Mouse (Mus musculus) forebrain, postnatal 0 days (tissue): ENCODE results near the gene Kbtbd2. TPM values are rescaled to one million over a fixed set of nuclear protein-coding genes. Genes with fewer than 3 reads are reported as not detected.

ENCODE experiments used
- ATAC-seq: fragments of 200-750 bp; cut with Nextera tagmentation; 2 replicates; pipeline ENCODE4 v1.8.0; 2017; ENCODE audit warnings: mild to moderate bottlenecking, moderate library complexity
- DNase-seq: peaks from one replicate; pipeline ENCODE4 v3.0.0-alpha.2; 2015
- H3K27ac ChIP-seq: fragments of 300-500 bp; sonication (generic); 2 replicates; pipeline ENCODE4 v1.5.1; 2014; ENCODE audit warnings: low read depth, mild to moderate bottlenecking, antibody characterized with exemption, low read length, moderate library complexity, mixed read lengths
- H3K27me3 ChIP-seq: fragments of 300-500 bp; sonication (generic); 2 replicates; pipeline ENCODE4 v1.6.1; 2014; ENCODE audit warnings: mild to moderate bottlenecking, low read length, mixed read lengths; ENCODE audit not compliant: insufficient read depth
- H3K36me3 ChIP-seq: fragments of 300-500 bp; sonication (generic); 2 replicates; pipeline ENCODE4 v1.6.1; 2014; ENCODE audit warnings: mild to moderate bottlenecking, moderate library complexity; ENCODE audit not compliant: insufficient read depth
- H3K4me1 ChIP-seq: fragments of 300-500 bp; sonication (generic); 2 replicates; pipeline ENCODE4 v1.6.1; 2014; ENCODE audit warnings: antibody characterized with exemption; ENCODE audit not compliant: insufficient read depth
- H3K4me2 ChIP-seq: fragments of 300-500 bp; sonication (generic); 2 replicates; pipeline ENCODE4 v1.6.1; 2014; ENCODE audit warnings: low read depth, mild to moderate bottlenecking, moderate library complexity
- H3K4me3 ChIP-seq: fragments of 300-500 bp; sonication (generic); 2 replicates; pipeline ENCODE4 v1.5.1; 2014; ENCODE audit warnings: low read depth, low read length, mixed read lengths
- H3K9ac ChIP-seq: fragments of 300-500 bp; sonication (generic); 2 replicates; pipeline ENCODE4 v1.6.1; 2014; ENCODE audit warnings: mild to moderate bottlenecking
- H3K9me3 ChIP-seq: fragments of 300-500 bp; sonication (generic); 2 replicates; pipeline ENCODE4 v1.6.1; 2016; ENCODE audit warnings: low read length
- CTCF ChIP-seq: sonication (generic); IDR thresholded peaks from 2 replicates; pipeline ENCODE4 v1.5.1; 2016; ENCODE audit warnings: antibody characterized with exemption, control low read depth, low read depth
- WGBS: fragments of 180-500 bp; shearing (Covaris S2); extraction: QIAGEN DNeasy Blood & Tissue Kit; methylation state at CpG from one replicate; pipeline ENCODE4 v1.1.7; 2014; 5-methylcytosine and 5-hydroxymethylcytosine counted together
- polyA plus RNA-seq: library from polyadenylated mRNA; unstranded; fragments of >200 nt; fragmentation: Nextera tagmentation; extraction: Ambion mirVana; gene quantifications from 2 replicates; pipeline ENCODE4 v1.2.1, GENCODE M21; 2015
- total RNA-seq: library from RNA; depleted of rRNA; stranded (reverse); fragments of >200 nt; gene quantifications from 2 replicates; pipeline ENCODE4 v1.2.3, GENCODE M21; 2014

The Kbtbd2 gene
- total and polyA plus RNA-seq, 2 experiments from 2014 or later, result 18.7 to 57.1 TPM

DNA sequence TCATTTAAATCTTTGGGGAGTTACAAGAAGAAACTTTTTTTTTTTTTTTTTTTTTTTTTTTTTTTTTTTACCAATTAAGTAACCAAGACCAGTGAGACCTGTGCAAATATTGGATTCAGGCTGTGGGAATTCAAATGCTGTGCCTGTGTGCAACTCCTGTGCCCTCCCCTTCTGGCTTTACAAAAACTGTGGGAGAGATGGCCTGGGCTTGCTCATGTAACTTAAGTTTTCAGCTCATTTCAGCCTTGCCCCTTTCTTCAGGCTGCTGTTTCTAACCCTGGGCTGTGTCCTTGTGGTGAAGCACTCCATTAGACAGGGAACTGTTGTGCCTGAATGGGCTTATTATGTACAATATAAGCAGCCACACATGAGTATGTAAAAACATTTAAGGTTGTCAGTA is 35.2 kb upstream of the Kbtbd2 start:
- Histone ChIP-seq H3K4me2 (peak overlapping the region; percentile 86; the same call in 1 of the 2 replicates), H3K4me1 (no peaks in the 10 kb centered on the region; the same call in 1 of the 2 replicates), H3K36me3 (no peaks in the 10 kb centered on the region), H3K27me3 (no peaks in the 10 kb centered on the region), H3K4me3 (peak overlapping the region; percentile 59; the same call in 1 of the 2 replicates), H3K9me3 (no peaks in the 10 kb centered on the region), H3K27ac (no peak overlapping the region), H3K9ac (no peak overlapping the region)
- ATAC-seq, result no peak
- TF ChIP-seq CTCF, result no peak
- DNase-seq, result no peak

GRCm38 (mm10) chr6:56832407-56832796 is 34.8 kb upstream of the Kbtbd2 start:
- no peaks in the 10 kb centered on the region for H3K9me3 ChIP-seq
- H3K9ac ChIP-seq, result peak overlapping the region; percentile 57
- H3K27me3 ChIP-seq, result no peaks in the 10 kb centered on the region
- TF ChIP-seq CTCF, result no peak
- 9% methylated on average over 15 of the region's 15 CpGs for WGBS
- peak overlapping the region; percentile 59 for H3K4me3 ChIP-seq
- no peaks in the 10 kb centered on the region for H3K36me3 ChIP-seq
- no peaks in the 10 kb centered on the region; the same call in 1 of the 2 replicates for H3K4me1 ChIP-seq
- peak overlapping the region; percentile 86 for H3K4me2 ChIP-seq
- no peak overlapping the region for H3K27ac ChIP-seq
- DNase-seq, result peak; percentile 7
- ATAC-seq, result 0 out of 2 replicates have a peak, but pooled peaks have one; percentile 15

- Histone ChIP-seq H3K4me1 (no peaks in the 10 kb centered on the region; the same call in 1 of the 2 replicates), H3K4me3 (peak within 1 kb of the TSS; percentile 59), H3K4me2 (peak within 1 kb of the TSS; percentile 86), H3K27me3 (no peaks in the 10 kb centered on the region), H3K36me3 (no peaks in the 10 kb centered on the region), H3K9ac (peak within 1 kb of the TSS; percentile 57), H3K27ac (no peak within 1 kb of the TSS), H3K9me3 (no peaks in the 10 kb centered on the region)
- ATAC-seq, result peak; percentile 94
- DNase-seq, result peak; percentile 61
- TF ChIP-seq CTCF, result no peak
- 1% methylated on average over 56 of the region's 58 CpGs for WGBS
Measured at GRCm38 (mm10) chr6:56831697-56832406, 34.2 kb upstream of the Kbtbd2 start, which contains the start of gene Fkbp9. Gene Fkbp9 (plus strand): TSS chr6:56832059.

GRCm38 (mm10) chr6:56825657-56826056 is 28.0 kb upstream of the Kbtbd2 start:
- no peak for TF ChIP-seq CTCF
- 63% methylated on average over 3 of the region's 3 CpGs for WGBS
- no peaks in the 10 kb centered on the region for H3K9me3 ChIP-seq

DNA sequence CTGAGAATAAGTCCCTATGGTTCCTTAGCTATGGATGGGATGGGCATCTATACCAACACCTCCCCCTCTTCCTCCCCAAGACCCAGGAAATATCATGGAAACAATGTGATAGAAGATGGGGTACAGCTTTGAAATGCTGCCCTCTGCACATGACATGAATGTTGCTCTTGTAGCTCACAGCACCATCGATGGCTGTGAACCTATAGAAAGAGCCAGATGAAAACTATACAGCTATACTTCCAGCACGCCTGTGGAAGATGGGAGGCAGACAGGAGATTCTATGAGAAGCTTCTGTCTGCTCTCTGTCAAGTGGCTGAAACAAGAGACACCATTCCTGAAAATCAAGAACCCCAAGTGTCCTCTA is 21.5 kb upstream of the Kbtbd2 start:
- H3K27ac ChIP-seq, result no peak overlapping the region
- ATAC-seq (no peak), DNase-seq (no peak)
- no peaks in the 10 kb centered on the region for H3K36me3 ChIP-seq
- H3K4me1 ChIP-seq, result no peaks in the 10 kb centered on the region
- H3K9ac ChIP-seq, result no peak overlapping the region
- H3K27me3 ChIP-seq, result no peaks in the 10 kb centered on the region
- no peak overlapping the region for H3K4me3 ChIP-seq
- WGBS, result 78% methylated on average over 2 of the region's 2 CpGs
- no peaks in the 10 kb centered on the region for H3K9me3 ChIP-seq
- no peak for TF ChIP-seq CTCF
- H3K4me2 ChIP-seq, result no peak overlapping the region

More at GRCm38 (mm10) chr6:56825657-56826056, 28.0 kb upstream of the Kbtbd2 start:
- H3K4me2 ChIP-seq, result no peak overlapping the region
- H3K27ac ChIP-seq, result no peak overlapping the region
- no peaks in the 10 kb centered on the region for H3K4me1 ChIP-seq
- ATAC-seq (no peak), DNase-seq (no peak)
- H3K36me3 ChIP-seq, result no peaks in the 10 kb centered on the region
- no peaks in the 10 kb centered on the region for H3K27me3 ChIP-seq
- no peak overlapping the region for H3K9ac ChIP-seq
- H3K4me3 ChIP-seq, result no peak overlapping the region

- no peak for TF ChIP-seq CTCF
- no peaks in the 10 kb centered on the region for H3K9me3 ChIP-seq
- H3K4me2 ChIP-seq, result no peak overlapping the region
- no peaks in the 10 kb centered on the region for H3K4me1 ChIP-seq
- no peaks in the 10 kb centered on the region for H3K27me3 ChIP-seq
- H3K4me3 ChIP-seq, result no peak overlapping the region
- H3K9ac ChIP-seq, result no peak overlapping the region
- ATAC-seq, result no peak
- 68% methylated on average over 5 of the region's 5 CpGs for WGBS
- no peak overlapping the region for H3K27ac ChIP-seq
- no peak for DNase-seq
- H3K36me3 ChIP-seq, result no peaks in the 10 kb centered on the region
Measured at GRCm38 (mm10) chr6:56818436-56819123, 21.0 kb upstream of the Kbtbd2 start.

DNA sequence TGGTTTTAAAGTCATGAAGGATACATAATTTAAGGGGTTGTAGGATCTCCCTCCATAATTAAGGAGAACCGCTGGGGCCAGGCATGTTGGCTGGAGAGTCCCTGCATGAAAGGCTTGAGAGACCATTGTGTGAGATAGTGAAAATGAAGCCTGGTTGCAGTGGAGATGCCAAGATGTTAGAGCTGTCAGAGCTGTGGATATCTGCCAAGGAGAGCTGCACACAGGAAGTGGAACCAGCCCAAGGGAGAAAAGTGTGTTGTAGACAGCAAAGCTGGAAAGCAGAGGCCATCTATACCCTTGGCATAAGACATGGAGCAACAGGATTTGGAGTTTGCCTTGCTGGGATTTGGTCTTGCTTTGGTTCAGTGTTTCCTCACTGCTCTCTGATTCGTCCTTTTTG is 15.7 kb upstream of the Kbtbd2 start:
- Histone ChIP-seq H3K27me3 (no peaks in the 10 kb centered on the region), H3K4me2 (no peak overlapping the region), H3K27ac (no peak overlapping the region), H3K36me3 (no peaks in the 10 kb centered on the region), H3K9me3 (no peaks in the 10 kb centered on the region), H3K9ac (no peak overlapping the region), H3K4me3 (no peak overlapping the region), H3K4me1 (no peaks in the 10 kb centered on the region)
- WGBS, result 32% methylated on average over 2 of the region's 2 CpGs
- ATAC-seq (peak; percentile 36; the same call in 1 of the 2 replicates), DNase-seq (peak; percentile 47)
- TF ChIP-seq CTCF, result no peak
